Mouse (Mus musculus): ENCODE data around the gene Abhd4. TPM values are rescaled to one million over a fixed set of nuclear protein-coding genes. Genes with fewer than 3 reads are reported as not detected.

Abhd4 gene
- total RNA-seq (2021): 10 to 100 TPM; 23.2 to 24.8 TPM
- long read RNA-seq, experiment 1, transcript Abhd4-201 (7 exons, 2,401 nt): major isoform, 40 of 48 reads
- long read RNA-seq, experiment 1, partial matches to known transcripts: 3 of 48 reads
- long read RNA-seq, experiment 1, other reads (novel, unspliced or antisense): 2 of 48 reads
- long read RNA-seq, experiment 2, transcript Abhd4-201 (7 exons, 2,401 nt): major isoform, 42 of 50 reads
- long read RNA-seq, experiment 2, partial matches to known transcripts: 0 of 50 reads
- long read RNA-seq, experiment 2, other reads (novel, unspliced or antisense): 4 of 50 reads

- DNase-seq: peak; percentile 98
Measured at GRCm38 (mm10) chr14:54253741-54254291, at the start of gene Abhd4, which contains the start of gene Dad1. TSS of gene Abhd4 (plus strand) at chr14:54254188. TSS of gene Dad1 (minus strand) at chr14:54254104.

- no peak for DNase-seq
Measured at GRCm38 (mm10) chr14:54204311-54204710, 49.7 kb upstream of the Abhd4 start.

GRCm38 (mm10) chr14:54204786-54205185, 49.2 kb upstream of the Abhd4 start:
- no peak for DNase-seq

DNA sequence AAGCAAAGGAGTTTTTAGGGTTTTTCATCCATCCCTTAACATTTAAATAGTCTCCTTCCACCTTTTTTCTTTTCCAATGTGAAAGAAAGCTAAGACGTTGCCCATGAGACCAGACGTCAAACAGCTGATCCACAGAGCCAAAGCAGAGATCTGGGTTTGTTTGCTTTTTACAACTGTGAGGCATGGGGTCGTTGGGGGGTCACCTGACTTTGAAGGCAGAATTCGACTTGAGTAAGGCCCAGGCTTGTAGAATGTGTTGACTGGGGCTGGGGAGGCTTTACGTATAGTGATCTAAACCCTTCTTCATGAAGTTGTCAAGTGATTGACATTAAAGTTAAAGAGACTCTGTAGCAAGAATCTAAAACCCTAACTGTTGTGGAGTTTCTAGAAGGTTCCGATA, 48.1 kb upstream of the Abhd4 start:
- no peak for DNase-seq

- DNase-seq: no peak
Measured at GRCm38 (mm10) chr14:54206309-54206708, 47.7 kb upstream of the Abhd4 start.

DNA sequence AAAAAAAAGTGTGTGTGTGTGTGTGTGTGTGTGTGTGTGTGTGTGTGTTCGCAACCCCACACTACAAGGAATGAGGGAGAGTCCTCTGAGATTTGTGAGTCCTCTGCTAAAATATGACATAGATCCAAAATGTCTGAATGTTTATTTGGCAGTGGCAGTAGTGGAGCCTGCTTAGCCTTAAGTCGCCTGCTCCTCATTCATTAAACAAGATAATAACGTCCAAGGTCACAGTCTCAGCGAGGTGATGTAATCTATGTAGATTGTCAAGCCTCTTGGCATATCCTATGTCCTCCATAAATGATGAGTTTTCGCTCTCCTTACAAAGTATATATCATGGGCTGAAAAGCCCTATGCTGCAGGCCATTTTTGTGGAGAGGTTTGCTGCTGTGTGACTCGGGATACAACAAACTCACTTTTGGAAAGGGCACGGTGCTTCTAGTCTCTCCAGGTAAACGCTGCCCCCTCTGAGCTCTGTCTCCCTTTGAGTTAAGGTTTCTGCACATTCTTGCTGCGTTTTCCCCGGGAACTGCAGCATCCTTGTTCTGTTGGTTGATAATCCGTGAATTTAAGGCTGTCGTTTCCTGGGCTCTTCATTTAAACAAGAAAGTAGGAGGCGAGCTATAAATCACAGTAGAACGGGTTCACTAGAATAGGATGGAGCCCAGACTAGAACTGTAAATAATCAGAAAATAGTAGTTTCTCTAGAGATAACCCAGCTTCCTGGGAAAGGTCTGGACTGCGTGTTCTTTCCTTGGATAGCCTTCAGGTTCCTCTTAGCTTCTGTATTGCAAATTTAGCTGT, 47.0 kb upstream of the Abhd4 start:
- DNase-seq: no peak

DNA sequence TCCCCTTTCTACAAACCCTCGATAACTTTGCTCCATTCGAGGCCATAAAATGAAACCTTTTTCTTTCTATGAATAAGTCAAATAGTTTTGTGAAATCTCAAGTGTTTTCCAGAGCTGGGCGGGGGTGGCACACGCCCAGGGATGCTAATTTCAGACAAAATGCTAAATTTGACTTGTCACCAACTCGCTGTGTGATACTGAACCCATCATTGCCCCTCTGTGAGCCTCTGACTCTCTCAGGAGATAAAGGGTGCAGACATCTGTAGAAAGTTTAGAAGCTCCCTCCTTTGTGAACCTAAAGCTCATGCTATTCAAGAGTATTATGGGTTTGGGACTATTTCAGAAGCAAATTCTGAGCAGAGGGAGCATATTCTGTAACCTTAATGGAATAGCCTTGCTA, 46.1 kb upstream of the Abhd4 start:
- no peak for DNase-seq

DNA sequence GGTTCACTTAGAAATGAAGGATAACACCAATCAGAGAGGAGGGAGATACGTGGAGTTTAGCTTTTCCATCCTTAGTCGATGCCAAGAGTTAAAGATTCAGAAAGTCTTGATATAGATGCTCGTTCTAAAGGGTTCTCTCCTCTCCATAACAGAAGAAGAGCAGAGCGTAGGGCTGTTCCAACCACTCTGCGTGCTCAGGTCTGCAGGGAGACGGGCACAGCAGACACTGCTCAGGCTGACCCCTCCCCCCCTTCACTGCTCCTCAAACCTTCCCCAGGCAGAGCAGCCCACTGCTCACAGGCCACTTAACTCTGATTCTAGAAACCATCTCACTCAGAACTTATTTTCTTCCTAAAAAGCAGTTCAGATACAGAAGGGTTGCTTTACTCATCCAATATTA, 45.2 kb upstream of the Abhd4 start:
- DNase-seq: no peak

GRCm38 (mm10) chr14:54209932-54210331, 44.1 kb upstream of the Abhd4 start:
- no peak for DNase-seq

- no peak for DNase-seq
Measured at GRCm38 (mm10) chr14:54210401-54210800, 43.6 kb upstream of the Abhd4 start.

- no peak for DNase-seq
Measured at GRCm38 (mm10) chr14:54211199-54211598, 42.8 kb upstream of the Abhd4 start.

DNA sequence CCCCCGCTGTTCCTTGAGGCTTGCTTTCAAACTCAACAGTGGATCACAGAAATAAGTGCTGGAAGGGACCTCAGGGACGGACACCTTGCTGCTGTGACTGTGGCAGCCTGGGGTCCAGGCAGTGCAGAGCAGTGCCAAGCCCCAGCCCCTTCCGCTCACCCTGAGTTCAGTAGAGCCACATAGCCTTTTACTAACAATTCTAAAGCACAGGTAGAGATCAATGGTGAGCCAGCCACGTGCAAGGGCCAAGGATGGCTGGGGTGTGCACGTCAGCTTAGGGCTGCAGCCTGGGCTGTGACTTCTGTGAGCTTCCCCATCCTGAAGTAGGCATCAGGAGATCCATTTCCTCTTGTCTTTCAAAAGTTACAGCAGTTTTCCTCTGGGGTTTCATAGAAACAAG, 42.2 kb upstream of the Abhd4 start:
- DNase-seq: no peak

GRCm38 (mm10) chr14:54213734-54214133, 40.3 kb upstream of the Abhd4 start:
- no peak for DNase-seq

DNA sequence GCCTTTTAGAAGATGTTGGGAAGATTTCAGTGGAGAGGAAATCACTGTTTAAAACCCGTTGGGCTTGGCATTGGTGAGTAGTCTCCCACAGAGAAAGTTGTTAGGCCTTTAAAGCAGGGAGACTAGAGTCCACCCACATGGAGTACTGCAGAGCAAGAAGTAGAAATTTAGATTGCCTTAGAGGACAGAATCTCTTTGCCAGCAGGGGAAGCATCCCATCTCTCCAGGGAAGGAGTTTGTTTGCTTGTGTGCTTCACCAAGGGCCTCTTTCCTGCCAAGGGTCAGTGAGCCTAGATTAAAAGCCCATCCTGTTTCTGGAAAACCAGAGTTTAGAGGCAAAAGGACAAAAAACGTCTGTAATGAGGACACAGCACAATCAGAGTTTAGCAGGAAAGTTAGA, 39.5 kb upstream of the Abhd4 start:
- DNase-seq: no peak

DNA sequence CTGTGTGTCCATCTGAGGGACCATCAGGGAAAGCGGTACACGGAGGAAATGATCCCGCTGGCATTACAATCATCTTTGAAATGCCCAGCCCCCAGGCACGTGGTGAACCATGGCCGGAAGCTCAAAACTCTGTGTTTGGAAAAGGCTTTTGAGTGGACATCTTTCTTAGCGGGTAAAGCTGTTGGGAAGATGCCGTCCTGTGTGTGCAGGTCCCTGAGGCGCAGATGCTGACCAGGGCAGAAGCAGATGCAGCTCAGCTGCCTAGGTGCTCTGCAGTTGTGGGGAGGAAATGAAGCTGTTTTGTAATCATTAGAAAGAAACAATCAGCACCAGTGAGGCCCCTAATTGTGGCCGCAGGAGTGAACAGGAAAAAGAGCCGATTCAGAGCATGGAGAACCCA, 39.1 kb upstream of the Abhd4 start:
- no peak for DNase-seq

DNA sequence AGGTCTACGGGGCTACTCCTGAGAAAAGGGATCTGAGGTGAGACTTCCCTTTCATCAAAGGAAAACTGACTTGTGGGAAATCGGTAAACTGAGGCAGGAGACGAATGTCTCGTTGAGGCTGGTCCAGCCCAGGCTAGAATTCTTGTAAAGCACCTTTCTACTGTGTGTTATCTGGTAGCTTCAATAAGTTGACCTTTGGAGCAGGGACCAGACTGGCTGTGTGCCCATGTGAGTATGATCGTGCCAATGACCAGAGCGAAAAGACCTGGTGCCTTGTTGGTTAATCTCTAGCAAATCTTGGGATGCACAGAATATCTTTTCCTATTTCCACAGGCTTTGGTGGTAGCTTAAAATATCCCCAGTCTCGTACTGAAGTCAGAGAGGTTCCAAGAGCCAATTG, 37.9 kb upstream of the Abhd4 start:
- no peak for DNase-seq

DNA sequence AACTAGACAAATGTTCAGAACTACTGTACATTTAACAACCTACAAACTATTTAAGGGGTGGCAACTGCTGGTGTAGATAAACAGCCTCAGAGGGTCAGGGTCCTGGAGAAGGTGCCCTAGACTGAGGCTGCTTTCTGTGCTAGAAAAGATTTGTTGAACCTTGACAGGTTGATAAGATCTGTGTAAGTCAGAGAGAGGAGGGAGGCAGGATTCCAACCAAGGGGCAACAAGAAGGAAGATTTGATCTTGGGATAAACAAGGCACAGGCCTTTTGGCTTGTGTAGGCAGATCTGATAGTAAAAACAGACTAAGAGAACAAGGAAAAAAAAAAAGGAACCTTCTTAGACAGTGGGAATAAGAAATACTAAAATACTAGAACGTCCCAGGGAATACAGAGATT, 35.8 kb upstream of the Abhd4 start:
- no peak for DNase-seq

DNA sequence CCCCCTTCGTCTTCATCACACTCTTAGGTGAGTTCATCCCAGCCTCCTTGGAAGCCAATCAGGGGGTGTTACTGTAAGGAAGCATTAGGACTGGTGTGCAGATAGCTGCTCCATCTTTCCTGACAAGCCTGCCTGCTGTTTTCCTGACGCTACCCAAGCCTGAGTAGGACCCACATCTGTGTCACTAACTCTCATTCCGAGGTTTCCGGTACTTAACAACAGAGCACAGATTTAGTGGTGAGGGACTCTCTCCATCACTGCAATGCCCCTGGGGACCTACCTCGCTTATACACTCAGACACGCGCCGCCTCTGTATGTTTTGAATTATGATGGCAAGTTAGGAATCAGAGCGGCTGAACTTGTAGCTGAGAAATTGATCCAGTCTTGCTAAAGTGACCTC, 35.3 kb upstream of the Abhd4 start:
- no peak for DNase-seq

DNA sequence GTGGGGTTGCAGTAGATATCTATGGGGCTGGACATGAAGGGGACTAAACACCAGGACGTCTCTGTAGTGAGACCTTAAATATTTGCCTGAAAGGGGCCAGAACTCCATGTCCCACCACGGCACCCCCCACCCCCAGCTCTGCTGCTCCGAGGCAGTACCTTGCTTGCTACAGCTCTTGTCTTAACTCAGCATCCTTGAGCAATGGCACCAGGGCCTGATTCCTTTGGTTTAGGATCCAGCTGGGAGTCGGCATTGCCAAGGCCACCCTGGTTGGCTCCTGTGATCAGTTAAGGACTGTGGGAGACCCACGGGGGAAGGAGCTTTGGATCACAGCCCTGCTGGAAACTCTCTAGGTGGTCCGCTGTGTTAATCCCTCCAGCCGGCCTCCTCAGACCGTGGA, 34.7 kb upstream of the Abhd4 start:
- DNase-seq: no peak

DNA sequence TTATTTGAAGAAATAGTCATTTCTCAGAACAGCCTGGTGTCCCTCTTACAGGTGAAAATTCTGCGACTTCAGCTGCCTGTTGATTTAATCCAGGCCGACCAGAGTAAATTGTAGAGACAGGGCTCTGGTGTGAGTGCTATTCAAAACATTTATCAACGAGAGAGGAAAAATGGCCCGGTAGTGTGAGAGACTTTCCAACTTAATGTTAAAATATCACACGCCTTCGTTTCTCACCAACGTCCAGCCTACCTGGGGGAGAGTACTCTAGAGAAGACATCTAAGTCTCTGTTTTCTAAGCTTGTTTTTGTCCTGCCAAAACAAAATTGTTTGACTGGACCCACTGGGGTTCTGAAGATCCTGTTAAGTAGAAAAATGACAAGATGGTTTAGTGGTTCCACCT, 34.1 kb upstream of the Abhd4 start:
- DNase-seq: no peak

- DNase-seq: no peak
Measured at GRCm38 (mm10) chr14:54220726-54221494, 33.1 kb upstream of the Abhd4 start.

DNA sequence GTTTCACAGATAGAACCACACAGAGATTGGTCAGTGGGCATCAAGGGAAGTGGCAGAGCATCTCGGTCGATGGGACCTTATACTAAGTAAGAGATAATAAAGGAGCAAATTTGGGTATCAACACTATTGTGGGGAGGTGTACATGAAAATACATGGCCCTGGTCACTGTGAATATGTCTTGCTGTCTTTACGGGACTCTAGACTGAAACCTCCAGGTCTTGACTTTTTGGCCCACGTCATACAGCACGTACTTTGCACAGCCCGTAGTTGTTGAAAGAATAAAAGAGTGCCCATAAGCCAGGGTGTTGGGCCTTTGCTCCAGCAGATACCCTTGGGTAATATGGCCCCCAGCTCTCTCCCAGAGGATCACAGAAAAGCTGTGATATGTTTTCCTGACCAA, 32.3 kb upstream of the Abhd4 start:
- no peak for DNase-seq

- DNase-seq: no peak
Measured at GRCm38 (mm10) chr14:54222289-54222727, 31.7 kb upstream of the Abhd4 start.
